Mouse (Mus musculus) heart, postnatal 25 days (tissue): ENCODE results near the gene Trp53i13. TPM values are rescaled to one million over a fixed set of nuclear protein-coding genes. Genes with fewer than 3 reads are reported as not detected.
"Not testable (repeated sequence)": the region's sequence is repeated elsewhere in the genome, so short reads cannot be mapped to it uniquely, and the experiment has no call there.

Experiments
- DNase-seq: peaks from one replicate; pipeline ENCODE4 v3.0.0; 2022; ENCODE audit warnings: low spot score
- intact Hi-C: fragments of 180-260 bp; cut with DNase I; formaldehyde crosslinking; loops from one replicate; pipeline ENCODE4 v1.15.1; 2025
- total RNA-seq, 2 experiments: library from RNA; stranded (reverse); gene quantifications; 2 replicates each; pipeline ENCODE4 v1.2.3; 2021

The Trp53i13 gene
- 1 to 10 TPM; 8.4 to 9.6 TPM for total RNA-seq

DNA sequence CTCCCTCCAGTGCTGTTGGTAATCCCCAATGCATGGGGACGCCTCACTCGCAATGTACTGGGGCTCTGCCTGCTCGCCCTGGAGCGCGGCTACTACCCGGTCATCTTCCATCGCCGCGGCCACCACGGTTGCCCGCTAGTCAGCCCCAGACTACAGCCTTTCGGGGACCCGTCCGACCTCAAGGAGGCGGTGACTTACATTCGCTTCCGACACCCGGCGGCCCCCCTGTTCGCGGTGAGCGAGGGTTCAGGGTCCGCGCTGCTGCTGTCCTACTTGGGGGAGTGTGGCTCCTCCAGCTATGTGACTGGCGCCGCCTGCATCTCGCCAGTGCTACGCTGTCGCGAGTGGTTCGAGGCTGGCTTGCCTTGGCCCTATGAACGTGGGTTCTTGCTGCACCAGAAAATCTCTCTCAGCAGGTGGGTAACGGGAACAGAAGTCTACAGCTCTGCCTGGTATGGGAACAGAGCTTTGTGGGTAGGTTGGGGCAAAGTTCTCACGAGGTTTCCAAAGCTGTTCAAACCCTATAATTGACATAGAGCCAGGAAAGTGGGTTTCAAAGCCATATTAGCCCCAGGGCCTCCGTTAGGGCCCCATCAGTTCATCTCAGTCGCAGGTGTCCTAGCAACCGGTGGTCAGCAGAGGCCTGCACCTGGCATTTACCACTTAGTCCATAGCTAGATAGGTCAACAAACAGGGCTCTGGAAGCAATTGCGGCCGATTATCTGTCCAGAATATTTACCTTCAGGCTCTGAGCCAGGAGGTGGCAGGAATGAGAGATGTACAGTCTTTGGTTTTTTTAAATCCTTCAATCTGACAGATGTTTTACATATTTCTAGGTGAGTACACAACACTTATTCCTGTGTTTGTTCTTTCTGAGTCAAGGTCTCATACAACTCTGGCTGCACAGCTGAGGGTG, at the start of gene Trp53i13:
TSS of gene Trp53i13 (minus strand) at position 344 of the 916 bp plus-strand sequence.
- intact Hi-C loops: loop anchor here (10.0 kb wide), 1 partner anchor 89 kb away; the partner anchor contains the start of gene Taok1
- peak; percentile 9 for DNase-seq

DNA sequence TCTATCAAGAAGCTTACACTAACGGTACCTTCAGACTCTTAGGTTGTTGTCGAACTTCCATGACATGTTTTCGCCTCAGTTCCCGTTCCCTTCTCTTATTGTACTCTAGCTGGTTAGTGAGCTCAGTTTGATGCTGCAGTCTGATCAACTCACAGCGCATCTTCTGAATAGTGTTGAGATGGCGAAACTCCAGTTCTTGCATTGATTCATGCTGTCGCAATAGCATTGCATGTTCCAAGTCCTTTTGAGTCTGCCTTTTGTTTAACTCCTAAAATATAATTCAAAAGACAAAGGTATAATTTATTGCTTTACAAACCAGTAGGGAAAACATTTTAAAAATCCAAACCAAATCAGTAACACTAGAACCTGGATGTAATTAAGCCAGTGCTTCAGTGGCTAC, 29.5 kb upstream of the Trp53i13 start:
- DNase-seq: no peak
- intact Hi-C loops: no loop called here

DNA sequence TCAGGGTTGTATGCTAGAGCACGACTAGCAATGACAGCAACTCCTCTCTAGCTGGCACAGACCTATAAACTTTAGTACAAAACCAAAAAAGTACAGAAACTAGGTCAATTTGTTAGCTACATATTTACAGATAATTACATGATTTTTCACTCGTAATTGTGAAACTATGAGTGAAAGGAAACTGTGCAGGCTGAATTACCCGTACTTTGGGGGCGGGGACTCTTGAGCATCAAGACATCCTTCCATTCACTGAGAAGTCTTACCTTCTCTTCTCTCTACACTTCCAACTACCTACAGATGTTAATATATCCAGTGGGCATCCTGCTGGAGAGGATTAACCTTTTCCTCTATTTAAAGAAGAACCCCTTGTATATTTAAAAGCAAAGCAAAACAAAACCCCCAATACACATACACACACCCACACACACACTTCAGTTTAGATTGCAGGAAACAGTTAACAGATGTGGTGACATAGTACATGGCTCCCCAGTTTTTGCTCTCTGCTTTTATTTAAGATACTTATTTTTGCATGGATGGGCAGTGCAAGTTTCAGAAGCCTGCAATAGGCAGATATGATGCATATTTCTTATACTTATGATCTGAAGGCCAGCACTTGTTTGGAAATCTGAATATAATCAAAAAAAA, 16.5 kb upstream of the Trp53i13 start:
- intact Hi-C loops: no loop called here
- no peak for DNase-seq

DNA sequence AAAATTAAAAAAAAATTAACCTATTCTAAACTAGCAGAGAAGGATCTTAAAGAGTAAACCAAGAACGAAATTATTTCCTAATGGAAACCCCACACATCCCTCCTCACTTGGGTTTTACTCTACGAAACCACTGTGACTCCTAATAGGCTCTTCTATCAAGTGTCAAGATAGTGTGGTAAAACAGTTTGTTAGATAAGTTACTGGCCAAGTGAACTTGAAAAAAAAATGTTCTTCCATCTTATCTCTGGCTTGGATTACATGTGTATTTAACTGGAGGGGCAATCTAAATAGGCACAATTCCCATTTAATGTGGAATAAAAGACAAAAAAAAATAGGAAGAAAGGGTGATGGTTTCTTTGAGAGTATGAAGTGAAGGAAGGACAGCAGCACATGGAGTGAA, 15.1 kb upstream of the Trp53i13 start:
- DNase-seq: no peak
- intact Hi-C loops: no loop called here

DNA sequence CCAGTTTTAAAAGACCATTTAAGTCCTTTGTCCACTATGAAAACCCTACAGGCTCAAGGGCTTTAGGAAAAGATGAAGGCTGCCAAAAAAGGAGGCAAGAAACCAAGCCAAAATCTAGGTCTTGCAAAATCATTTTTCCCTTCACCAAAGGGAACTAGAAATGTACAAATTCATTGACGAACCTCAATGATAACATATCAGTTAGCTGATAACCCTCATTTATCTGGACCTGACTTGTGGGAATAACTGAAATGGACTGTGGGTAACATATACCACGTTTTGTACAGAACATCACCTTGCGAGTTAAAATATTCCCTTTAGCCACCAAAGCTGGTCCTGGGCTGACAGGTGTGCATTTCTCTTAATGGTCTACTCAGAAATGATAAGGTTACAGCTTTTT, 13.9 kb upstream of the Trp53i13 start:
- intact Hi-C loops: no loop called here
- DNase-seq: no peak

DNA sequence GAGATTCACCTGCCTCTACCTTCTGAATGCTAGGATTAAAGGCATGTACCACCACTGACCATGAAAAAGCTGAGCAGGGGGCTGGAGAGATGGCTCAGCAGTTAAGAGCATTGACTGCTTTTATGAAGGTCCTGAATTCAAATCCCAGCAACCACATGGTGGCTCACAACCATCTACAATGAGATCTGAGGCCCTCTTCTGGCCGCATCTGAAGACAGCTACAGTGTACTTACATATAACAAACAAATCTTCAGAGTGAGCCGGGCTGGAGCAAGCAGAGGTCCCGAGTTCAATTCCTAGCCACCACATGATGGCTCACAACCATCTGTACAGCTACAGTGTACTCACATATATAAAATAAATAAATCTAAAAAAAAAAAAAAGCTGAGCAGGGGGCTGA, 12.6 kb upstream of the Trp53i13 start:
- DNase-seq, intact Hi-C loops: not testable (repeated sequence)

DNA sequence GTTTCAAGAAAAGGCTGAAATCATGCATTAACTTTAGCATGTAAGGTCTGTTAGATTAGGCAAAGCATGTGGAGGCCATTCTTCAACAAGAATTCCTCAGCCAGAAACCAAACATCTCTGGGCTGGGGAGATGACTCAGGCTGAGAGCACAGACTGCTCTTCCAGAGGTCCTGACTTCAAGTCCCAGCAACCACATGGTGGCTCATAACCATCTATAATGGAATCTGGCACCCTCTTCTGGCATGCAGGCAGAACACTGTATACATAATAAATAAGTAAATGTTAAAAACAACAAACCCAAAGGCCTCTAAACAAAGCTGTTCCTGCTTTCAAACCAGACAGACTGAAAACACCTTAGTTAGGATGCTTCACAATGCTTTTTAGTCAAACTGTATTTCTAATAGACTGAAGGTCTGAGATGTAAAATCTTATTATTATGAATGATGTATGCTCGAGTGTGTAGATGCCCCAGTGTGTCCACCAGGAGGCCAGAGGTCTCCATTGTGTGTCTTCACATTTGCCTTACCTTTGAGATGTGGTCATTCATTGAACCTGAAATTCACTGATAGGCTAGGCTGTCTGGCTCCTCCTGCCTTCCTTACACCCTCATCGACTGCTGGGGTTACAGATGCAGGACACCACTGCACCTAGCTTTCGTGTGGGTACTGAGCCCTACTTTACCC, 10.2 kb upstream of the Trp53i13 start:
- intact Hi-C loops: no loop called here
- no peak for DNase-seq

DNA sequence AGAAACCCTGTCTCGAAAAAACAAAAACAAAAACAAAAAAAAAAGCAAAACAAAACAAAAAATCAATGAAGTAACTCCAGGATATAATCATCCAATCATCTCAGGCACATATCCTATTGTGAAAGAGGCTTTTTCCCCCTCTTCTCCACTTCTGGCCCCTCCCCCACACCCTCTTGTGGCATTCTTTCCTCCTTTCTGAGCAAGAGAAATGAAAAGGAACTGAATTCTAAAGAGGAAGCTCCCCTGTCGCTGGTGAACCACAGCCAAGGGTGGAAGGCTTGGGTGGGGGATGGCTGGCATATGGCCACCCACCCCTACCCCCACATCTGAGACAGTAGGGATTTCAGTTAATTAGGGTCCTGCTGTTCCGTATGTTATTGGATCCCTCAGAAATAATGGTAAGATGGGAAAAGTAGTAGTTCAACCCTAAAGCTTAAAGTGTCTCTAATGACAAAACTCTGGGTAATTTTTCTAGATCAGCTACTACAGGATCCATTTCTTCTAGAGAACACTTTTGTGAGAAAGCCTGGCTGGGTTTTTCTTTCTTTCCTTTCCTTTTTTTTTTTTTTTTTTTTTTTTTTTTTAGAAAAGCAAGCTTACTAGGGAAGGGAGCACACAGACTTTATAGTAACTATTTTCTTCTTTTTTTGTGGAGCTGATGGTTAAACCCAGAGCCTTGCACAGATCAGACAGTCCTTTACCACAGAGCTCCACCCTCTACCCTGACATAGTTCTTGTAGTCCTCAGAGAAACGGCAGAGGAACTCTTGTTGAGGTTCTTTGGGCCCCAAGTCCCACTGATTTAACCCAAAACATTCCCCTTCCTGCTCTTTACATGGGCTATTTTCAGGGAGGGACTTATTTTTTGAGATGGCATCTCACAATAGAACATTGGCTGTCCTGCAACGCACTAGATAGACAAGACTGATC, 5.1 kb upstream of the Trp53i13 start:
- intact Hi-C loops: no loop called here
- DNase-seq: peak; percentile 6

DNA sequence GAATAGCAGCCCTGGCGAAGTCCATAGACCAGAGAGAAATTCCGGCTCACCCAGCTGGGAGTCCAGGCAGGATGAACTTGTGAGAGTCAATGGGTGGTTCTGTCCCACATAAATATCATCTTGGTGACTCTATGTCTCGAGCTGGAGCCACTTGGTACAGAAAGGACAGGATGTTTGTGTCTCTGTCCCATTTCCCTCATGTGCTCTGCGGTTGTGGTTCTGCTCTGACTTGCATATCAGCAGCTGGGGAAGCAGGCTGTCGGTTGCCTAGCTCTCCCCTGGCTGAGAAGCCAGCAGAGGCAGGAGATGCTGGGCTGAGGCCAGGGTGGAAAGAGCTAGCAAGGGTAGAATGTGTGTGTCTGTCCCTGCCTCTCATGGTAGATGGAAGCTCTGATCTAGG, 3.3 kb upstream of the Trp53i13 start, which contains the start of gene Gm10392:
TSS of gene Gm10392 (minus strand) at position 156 of the 400 bp plus-strand sequence.
- peak; percentile 21 for DNase-seq
- intact Hi-C loops: loop anchor here (10.0 kb wide), 1 partner anchor 86 kb away; the partner anchor contains the start of gene Taok1

DNA sequence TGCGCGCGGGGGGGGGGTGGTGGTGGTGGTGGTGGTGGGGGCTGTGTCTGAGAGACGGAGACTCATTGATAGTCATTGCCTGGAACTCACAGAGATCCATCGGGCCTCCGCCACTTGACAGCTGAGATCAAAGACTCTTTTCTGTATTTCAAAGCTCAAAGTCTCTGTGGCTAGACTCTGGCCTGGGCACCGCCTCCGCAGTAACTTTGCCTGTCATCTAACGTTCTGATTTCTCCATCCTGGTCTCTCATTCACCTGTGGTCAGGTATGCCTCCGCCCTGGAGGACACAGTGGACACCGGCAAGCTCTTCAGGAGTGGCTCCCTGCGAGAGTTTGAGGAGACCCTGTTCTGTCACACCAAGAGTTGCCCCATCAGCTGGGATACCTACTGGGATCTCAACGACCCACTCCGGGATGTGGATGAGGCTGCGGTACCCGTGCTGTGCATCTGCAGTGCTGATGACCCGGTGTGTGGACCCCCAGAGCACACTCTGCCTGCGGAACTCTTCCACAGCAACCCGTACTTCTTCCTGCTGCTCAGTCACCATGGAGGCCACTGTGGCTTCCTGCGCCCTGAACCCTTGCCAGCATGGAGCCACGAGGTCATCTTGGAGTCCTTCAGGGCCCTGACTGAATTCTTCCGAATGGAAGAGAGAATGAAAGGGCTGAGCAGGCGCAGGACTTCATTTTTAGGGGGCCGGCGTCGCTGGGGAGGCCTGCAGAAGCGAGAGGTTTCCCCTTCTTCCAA, 2.4 kb upstream of the Trp53i13 start:
- intact Hi-C loops: loop anchor here (10.0 kb wide), 1 partner anchor 87 kb away; the partner anchor contains the start of gene Taok1
- no peak for DNase-seq

DNA sequence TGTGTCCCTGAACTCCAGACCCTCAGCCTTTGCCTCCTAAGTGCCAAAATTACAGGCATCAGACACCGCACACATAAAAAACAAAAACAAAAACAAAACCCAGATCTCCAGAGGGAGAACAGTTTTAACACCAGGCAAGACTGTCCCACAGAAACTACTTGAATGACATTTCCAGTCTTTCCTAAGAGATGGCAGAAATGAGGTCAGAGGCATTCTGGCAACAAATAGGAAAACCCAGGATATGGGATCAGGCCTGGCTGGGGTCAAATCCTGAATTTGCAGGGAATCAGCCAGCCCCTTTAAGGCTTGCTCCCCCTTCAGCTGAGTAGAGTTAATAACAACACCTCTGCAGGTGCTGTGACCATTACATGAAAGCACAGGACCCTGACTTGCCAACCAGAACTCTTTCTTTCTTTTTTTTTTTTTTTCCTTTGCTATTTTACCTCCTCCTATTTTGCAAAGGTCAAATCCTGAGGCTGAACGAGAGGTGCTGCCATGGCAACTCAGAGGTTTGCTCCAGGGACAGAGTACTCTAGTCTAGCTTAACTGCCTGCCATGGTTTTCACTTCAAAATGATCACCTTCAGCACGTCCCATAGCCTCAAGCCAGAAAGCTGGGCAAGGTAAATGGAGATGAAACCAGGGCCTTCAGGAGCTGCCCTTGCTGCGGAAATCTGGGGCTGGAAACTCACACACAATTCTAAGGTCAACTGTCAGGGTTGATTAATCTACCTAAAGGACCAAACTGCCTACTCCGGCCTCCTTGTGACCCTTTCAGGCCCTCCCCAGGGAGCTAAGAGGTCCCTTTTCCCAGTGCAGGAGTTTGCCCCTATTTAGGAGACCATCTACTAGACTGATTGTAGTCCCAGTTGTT, 1.0 kb upstream of the Trp53i13 start:
- intact Hi-C loops: loop anchor here (10.0 kb wide), 1 partner anchor 88 kb away; the partner anchor contains the start of gene Taok1
- DNase-seq: no peak

DNA sequence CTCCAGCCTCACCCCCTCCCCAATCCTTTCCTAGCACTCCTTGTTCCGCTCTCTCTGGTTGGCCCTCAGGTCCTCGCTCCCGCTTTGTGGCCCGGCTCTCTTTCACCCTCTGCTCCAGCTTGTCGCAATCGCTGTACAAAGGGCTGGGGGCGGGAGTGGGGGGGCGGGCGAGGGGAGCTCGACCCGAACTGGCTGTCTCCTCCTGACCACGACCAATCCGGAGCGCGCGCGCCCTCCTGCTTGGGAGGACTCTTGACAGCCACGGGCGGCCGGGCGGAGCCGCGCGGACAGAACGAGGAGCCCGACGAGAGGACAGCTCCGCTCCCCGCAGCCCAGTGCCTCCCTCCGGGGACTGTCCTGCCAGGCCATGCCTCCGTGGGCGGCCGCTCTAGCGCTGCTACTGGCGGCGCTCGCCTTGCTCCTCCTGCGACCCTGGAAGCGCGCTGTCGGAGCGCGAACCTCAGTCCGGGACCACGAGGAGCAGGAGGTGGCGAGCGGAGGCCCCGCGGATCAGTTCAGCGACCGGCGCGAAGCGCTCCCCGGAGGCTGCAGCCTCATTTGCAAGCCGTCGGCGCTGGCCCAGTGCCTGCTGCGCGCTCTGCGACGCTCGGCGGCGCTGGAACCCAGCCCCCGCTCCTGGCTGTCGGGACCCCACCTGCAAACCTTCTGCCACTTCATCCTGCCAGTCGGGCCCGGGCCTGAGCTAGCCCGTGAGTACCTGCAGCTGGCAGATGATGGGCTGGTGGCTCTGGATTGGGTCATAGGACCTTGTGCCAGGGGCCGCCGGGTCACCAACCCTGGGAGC, 746 bp downstream of the Trp53i13 start, which contains the start of gene Abhd15:
TSS of gene Abhd15 (plus strand) at position 290 of the 805 bp plus-strand sequence.
- intact Hi-C loops: loop anchor here (10.0 kb wide), 1 partner anchor 90 kb away; the partner anchor contains the start of gene Taok1
- DNase-seq: peak; percentile 80

DNA sequence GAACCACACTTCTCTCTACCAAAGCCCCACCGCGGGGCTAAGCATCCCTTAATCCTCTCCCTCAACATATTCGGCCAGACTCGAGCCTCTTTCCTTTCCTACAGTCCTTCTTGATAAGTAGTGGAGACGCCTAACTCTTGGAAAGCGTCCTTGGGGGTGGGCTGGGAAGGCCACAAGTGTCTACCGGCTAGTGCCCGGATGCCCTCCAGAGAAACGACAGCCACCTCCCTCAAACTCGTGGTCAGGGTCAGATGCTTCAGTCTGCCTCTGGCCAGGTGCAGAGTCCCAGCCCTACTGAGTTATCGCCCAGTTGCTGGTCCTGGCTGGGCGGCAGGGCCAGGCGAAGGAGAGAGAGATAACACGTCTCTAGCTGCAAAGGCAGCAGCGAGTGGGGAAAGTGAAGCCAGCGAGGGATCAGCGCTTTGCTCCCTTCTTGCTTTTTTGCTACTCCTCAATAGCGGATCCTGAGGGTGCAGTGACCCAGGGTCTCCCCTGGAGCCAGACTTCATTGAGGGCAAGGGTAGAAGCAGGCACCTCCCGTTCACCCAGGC, 1.4 kb downstream of the Trp53i13 start:
- intact Hi-C loops: loop anchor here (10.0 kb wide), 1 partner anchor 90 kb away; the partner anchor contains the start of gene Taok1
- no peak for DNase-seq

DNA sequence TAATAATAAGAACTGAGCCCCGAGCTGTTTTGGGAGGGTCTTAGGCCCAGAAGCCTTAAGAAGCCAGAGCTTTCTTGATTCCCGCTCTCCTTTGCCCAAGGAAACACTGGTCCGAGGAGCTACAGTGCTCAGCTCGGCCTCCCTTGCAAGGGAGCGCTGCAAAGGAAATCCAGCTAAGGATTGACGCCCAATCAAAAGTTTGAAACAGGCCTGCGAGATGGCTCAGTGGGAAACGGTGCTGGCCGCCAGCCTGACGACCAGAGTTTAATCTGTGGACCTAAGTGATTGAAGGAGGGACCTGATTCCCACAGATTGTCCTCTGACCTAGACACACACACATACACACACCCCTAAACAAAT, 2.0 kb downstream of the Trp53i13 start:
- intact Hi-C loops: loop anchor here (10.0 kb wide), 1 partner anchor 91 kb away; the partner anchor contains the start of gene Taok1
- peak; percentile 1 for DNase-seq

DNA sequence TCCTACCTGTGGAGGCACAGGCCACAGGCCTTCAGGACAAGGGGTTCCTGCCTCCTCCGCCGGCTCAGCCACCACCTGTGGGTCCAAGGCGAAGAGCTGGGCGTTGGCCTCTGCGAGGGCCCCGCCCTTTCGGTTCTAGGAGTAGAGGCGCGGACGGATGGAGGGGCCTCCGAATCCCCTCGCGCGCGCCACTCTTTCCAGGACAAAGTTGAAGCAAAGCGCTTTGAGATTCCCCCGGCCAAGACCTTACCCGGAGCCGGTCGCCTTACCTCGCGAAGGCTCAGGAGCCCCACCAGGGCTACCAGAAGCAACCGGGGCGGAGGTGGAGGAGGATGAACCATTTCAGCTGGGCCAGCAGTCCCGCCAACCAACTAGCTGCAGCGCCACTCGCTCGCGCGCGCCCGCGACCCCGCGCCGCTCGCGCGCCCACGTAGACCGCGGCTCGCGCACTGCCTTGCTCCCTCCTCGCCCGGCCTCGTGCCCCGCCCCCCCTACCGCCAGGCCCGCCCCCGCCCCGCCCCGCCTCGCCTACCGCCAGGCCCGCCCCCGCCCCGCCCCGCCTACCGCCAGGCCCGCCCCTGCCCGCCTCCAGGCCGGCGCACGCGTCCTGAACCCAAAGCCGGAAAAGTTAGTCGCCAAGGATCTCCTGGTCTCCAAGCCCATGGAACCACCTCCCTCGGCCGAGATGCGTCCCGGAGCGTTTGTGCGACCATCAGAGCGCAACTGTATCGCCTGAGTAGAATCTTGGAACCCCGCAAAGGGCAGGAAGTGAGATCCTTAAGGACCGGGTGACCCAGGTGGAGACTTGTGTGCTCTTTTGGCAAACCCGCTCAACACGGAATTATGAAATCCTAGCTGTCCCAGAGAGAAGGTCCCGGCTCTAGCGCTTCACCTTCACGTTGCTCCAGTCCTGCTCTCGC, 2.6 kb downstream of the Trp53i13 start:
- intact Hi-C loops: loop anchor here (10.0 kb wide), 1 partner anchor 92 kb away; the partner anchor contains the start of gene Taok1
- peak; percentile 81 for DNase-seq
